Mouse (Mus musculus): ENCODE data around the gene Clp1. TPM values are rescaled to one million over a fixed set of nuclear protein-coding genes. Genes with fewer than 3 reads are reported as not detected.

The Clp1 gene
- polyA plus RNA-seq (2014; fragmentation: Nextera tagmentation; extraction: Ambion mirVana): 57.3 and 57.6 TPM in 2 replicates

- Histone ChIP-seq H3K27ac (replicated peaks; ENCODE audit: low read depth, low read length) (peak within 1 kb of the TSS; percentile 38; the same call in 1 of the 2 replicates), H3K27me3 (ENCODE audit: control insufficient read depth, insufficient read depth, low read length) (no peaks in the 10 kb centered on the region), H3K4me2 (ENCODE audit: low read depth, severe bottlenecking) (peak within 1 kb of the TSS; percentile 85), H3K9me3 (ENCODE audit: control insufficient read depth, low read length) (no peaks in the 10 kb centered on the region), H3K36me3 (ENCODE audit: control insufficient read depth, insufficient read depth, low read length) (peaks cover 5% of the 10 kb centered on the region; the same call in 1 of the 2 replicates), H3K9ac (ENCODE audit: low read length) (peak within 1 kb of the TSS; percentile 61), H3K4me1 (ENCODE audit: control insufficient read depth, insufficient read depth, low read length) (no peaks in the 10 kb centered on the region), H3K4me3 (ENCODE audit: low read depth, low read length) (peak within 1 kb of the TSS; percentile 60)
- ATAC-seq (ENCODE audit: insufficient number of reproducible peaks, low FRiP score, low TSS enrichment, low read depth) (peak; percentile 94), DNase-seq (ENCODE audit: low spot score) (peak; percentile 98)
- WGBS: under 1% methylated on average over 39 of the region's 39 CpGs
Observed at GRCm38 (mm10) chr2:84727172-84727858, at the start of gene Clp1. Clp1 (minus strand) TSS chr2:84727350.

DNA sequence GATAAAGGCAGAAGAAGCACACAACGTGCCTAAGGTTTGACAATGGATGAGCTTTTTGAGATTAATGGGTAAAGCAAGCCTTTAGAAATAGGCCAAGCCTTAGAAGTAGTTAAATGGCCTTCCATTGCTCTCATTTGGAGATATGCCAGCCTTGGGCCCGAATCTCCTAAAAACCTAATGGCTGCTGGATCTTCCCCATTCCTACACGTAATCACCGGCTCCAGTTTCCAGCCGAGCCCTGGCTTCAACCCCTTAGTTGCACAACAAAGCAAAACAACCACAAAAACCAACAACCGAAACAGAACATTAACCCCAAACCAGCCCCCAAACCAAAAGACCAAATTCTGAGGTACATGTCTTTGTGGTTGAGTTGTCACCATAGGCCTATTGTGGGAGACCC lies 48.5 kb upstream of the Clp1 start:
- no peaks in the 10 kb centered on the region for H3K27me3 ChIP-seq (ENCODE audit: control insufficient read depth, insufficient read depth, low read length)
- no peaks in the 10 kb centered on the region for H3K9me3 ChIP-seq (ENCODE audit: control insufficient read depth, low read length)
- 88% methylated on average over 6 of the region's 6 CpGs for WGBS
- no peak overlapping the region for H3K27ac ChIP-seq (replicated peaks; ENCODE audit: low read depth, low read length)
- no peak overlapping the region for H3K9ac ChIP-seq (ENCODE audit: low read length)
- peaks cover 4% of the 10 kb centered on the region; the same call in 1 of the 2 replicates for H3K4me1 ChIP-seq (ENCODE audit: control insufficient read depth, insufficient read depth, low read length)
- no peak overlapping the region for H3K4me2 ChIP-seq (ENCODE audit: low read depth, severe bottlenecking)
- no peak for DNase-seq (ENCODE audit: low spot score)
- no peaks in the 10 kb centered on the region for H3K36me3 ChIP-seq (ENCODE audit: control insufficient read depth, insufficient read depth, low read length)
- no peak for ATAC-seq (ENCODE audit: insufficient number of reproducible peaks, low FRiP score, low TSS enrichment, low read depth)
- no peak overlapping the region for H3K4me3 ChIP-seq (ENCODE audit: low read depth, low read length)

- Histone ChIP-seq H3K27ac (replicated peaks; ENCODE audit: low read depth, low read length) (no peak within 1 kb of the TSS), H3K4me2 (ENCODE audit: low read depth, severe bottlenecking) (peak within 1 kb of the TSS; percentile 33), H3K4me3 (ENCODE audit: low read depth, low read length) (peak within 1 kb of the TSS; percentile 6; the same call in 1 of the 2 replicates), H3K27me3 (ENCODE audit: control insufficient read depth, insufficient read depth, low read length) (no peaks in the 10 kb centered on the region), H3K4me1 (ENCODE audit: control insufficient read depth, insufficient read depth, low read length) (peaks cover 4% of the 10 kb centered on the region; the same call in 1 of the 2 replicates), H3K36me3 (ENCODE audit: control insufficient read depth, insufficient read depth, low read length) (no peaks in the 10 kb centered on the region), H3K9me3 (ENCODE audit: control insufficient read depth, low read length) (no peaks in the 10 kb centered on the region), H3K9ac (ENCODE audit: low read length) (peak within 1 kb of the TSS; percentile 9; the same call in 1 of the 2 replicates)
- DNase-seq (ENCODE audit: low spot score) (no peak), ATAC-seq (ENCODE audit: insufficient number of reproducible peaks, low FRiP score, low TSS enrichment, low read depth) (peak; percentile 36; the same call in 1 of the 2 replicates)
- 67% methylated on average over 9 of the region's 9 CpGs for WGBS
Observed at GRCm38 (mm10) chr2:84775241-84775640, 48.1 kb upstream of the Clp1 start, which contains the start of gene Serping1. Serping1 (minus strand) TSS chr2:84775444.

GRCm38 (mm10) chr2:84774751-84775150 lies 47.6 kb upstream of the Clp1 start:
- peak; percentile 78 for DNase-seq (ENCODE audit: low spot score)
- 2% methylated on average over 14 of the region's 15 CpGs for WGBS
- peak overlapping the region; percentile 9; the same call in 1 of the 2 replicates for H3K9ac ChIP-seq (ENCODE audit: low read length)
- peak; percentile 94 for ATAC-seq (ENCODE audit: insufficient number of reproducible peaks, low FRiP score, low TSS enrichment, low read depth)
- peak overlapping the region; percentile 6; the same call in 1 of the 2 replicates for H3K4me3 ChIP-seq (ENCODE audit: low read depth, low read length)
- H3K4me1 ChIP-seq (ENCODE audit: control insufficient read depth, insufficient read depth, low read length): peaks cover 4% of the 10 kb centered on the region; the same call in 1 of the 2 replicates
- no peaks in the 10 kb centered on the region for H3K36me3 ChIP-seq (ENCODE audit: control insufficient read depth, insufficient read depth, low read length)
- H3K4me2 ChIP-seq (ENCODE audit: low read depth, severe bottlenecking): peak overlapping the region; percentile 33
- H3K27ac ChIP-seq (replicated peaks; ENCODE audit: low read depth, low read length): no peak overlapping the region
- no peaks in the 10 kb centered on the region for H3K9me3 ChIP-seq (ENCODE audit: control insufficient read depth, low read length)
- no peaks in the 10 kb centered on the region for H3K27me3 ChIP-seq (ENCODE audit: control insufficient read depth, insufficient read depth, low read length)

GRCm38 (mm10) chr2:84773195-84773594 lies 46.0 kb upstream of the Clp1 start:
- Histone ChIP-seq H3K4me3 (ENCODE audit: low read depth, low read length) (no peak overlapping the region), H3K27me3 (ENCODE audit: control insufficient read depth, insufficient read depth, low read length) (no peaks in the 10 kb centered on the region), H3K4me1 (ENCODE audit: control insufficient read depth, insufficient read depth, low read length) (peaks cover 4% of the 10 kb centered on the region; the same call in 1 of the 2 replicates), H3K9me3 (ENCODE audit: control insufficient read depth, low read length) (no peaks in the 10 kb centered on the region), H3K36me3 (ENCODE audit: control insufficient read depth, insufficient read depth, low read length) (no peaks in the 10 kb centered on the region), H3K27ac (replicated peaks; ENCODE audit: low read depth, low read length) (no peak overlapping the region), H3K9ac (ENCODE audit: low read length) (no peak overlapping the region), H3K4me2 (ENCODE audit: low read depth, severe bottlenecking) (no peak overlapping the region)
- DNase-seq (ENCODE audit: low spot score): no peak
- WGBS: 77% methylated on average over 5 of the region's 5 CpGs
- ATAC-seq (ENCODE audit: insufficient number of reproducible peaks, low FRiP score, low TSS enrichment, low read depth): no peak

DNA sequence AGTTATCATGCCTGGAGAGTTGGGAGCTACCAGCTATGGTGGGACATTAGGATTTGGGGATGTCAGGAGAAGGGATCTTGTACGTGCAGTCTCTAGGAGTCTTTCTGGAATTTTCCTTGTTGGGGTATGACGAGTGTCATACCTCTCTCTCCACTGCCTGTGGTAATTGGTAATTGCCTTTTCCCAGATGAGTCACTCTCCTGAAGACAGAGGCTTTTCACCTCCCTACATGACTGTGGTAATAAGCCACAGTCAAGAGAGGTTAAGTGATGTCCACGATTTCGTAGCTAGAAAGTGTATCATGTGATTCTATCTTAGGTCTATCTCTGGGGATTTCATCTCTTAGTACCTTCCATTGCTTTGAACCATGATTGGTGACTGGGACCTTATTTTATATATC lies 45.3 kb upstream of the Clp1 start:
- H3K9me3 ChIP-seq (ENCODE audit: control insufficient read depth, low read length): no peaks in the 10 kb centered on the region
- DNase-seq (ENCODE audit: low spot score): no peak
- ATAC-seq (ENCODE audit: insufficient number of reproducible peaks, low FRiP score, low TSS enrichment, low read depth): no peak
- H3K4me3 ChIP-seq (ENCODE audit: low read depth, low read length): no peak overlapping the region
- H3K36me3 ChIP-seq (ENCODE audit: control insufficient read depth, insufficient read depth, low read length): no peaks in the 10 kb centered on the region
- WGBS: 88% methylated on average over 4 of the region's 4 CpGs
- H3K9ac ChIP-seq (ENCODE audit: low read length): no peak overlapping the region
- no peak overlapping the region for H3K4me2 ChIP-seq (ENCODE audit: low read depth, severe bottlenecking)
- H3K27me3 ChIP-seq (ENCODE audit: control insufficient read depth, insufficient read depth, low read length): no peaks in the 10 kb centered on the region
- H3K27ac ChIP-seq (replicated peaks; ENCODE audit: low read depth, low read length): no peak overlapping the region
- peaks cover 4% of the 10 kb centered on the region; the same call in 1 of the 2 replicates for H3K4me1 ChIP-seq (ENCODE audit: control insufficient read depth, insufficient read depth, low read length)

DNA sequence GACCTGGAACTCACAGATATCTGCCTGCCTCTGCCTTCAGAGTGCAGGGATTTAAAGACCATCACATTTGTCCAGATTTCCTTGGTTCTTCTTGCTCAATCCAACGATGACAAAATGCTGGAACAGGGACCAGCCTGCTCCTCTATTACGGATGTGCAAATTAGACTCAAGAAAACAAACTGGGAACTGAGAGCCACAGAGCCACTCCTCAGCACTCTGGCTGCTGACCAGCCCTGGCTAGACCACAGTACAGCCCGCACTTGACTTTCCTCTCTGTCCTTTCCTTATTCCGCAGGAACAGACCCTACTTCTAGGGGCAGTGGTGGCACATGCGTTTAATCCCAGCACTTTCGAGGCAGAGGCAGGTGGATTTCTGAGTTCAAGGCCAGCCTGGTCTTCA lies 43.4 kb upstream of the Clp1 start:
- Histone ChIP-seq H3K4me3 (ENCODE audit: low read depth, low read length) (no peak overlapping the region), H3K36me3 (ENCODE audit: control insufficient read depth, insufficient read depth, low read length) (no peaks in the 10 kb centered on the region), H3K9ac (ENCODE audit: low read length) (no peak overlapping the region), H3K27me3 (ENCODE audit: control insufficient read depth, insufficient read depth, low read length) (no peaks in the 10 kb centered on the region), H3K9me3 (ENCODE audit: control insufficient read depth, low read length) (no peaks in the 10 kb centered on the region), H3K4me1 (ENCODE audit: control insufficient read depth, insufficient read depth, low read length) (peaks cover 4% of the 10 kb centered on the region; the same call in 1 of the 2 replicates), H3K4me2 (ENCODE audit: low read depth, severe bottlenecking) (no peak overlapping the region), H3K27ac (replicated peaks; ENCODE audit: low read depth, low read length) (no peak overlapping the region)
- ATAC-seq (ENCODE audit: insufficient number of reproducible peaks, low FRiP score, low TSS enrichment, low read depth) (no peak), DNase-seq (ENCODE audit: low spot score) (no peak)
- 79% methylated on average over 6 of the region's 6 CpGs for WGBS

DNA sequence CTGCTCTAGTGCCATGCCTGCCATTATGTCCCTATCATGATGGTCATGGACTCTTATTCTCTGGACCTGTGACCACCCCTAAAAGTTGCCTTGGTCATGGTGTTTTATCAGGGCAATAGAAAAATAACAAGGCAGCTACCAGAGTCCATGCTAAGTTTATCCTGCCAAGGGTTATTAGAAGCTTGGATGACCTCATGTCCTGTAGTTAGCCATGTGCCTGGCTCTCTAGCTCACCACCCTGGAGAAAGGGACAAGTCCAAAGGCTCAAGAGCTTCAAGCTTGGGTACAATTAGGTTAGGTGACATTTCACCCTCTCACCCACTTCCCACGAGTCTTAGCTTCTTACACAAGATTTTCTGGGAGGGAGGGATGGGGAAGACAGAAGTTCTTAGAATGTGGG lies 35.7 kb upstream of the Clp1 start:
- Histone ChIP-seq H3K9me3 (ENCODE audit: control insufficient read depth, low read length) (no peaks in the 10 kb centered on the region), H3K9ac (ENCODE audit: low read length) (no peak overlapping the region), H3K4me3 (ENCODE audit: low read depth, low read length) (no peak overlapping the region), H3K4me1 (ENCODE audit: control insufficient read depth, insufficient read depth, low read length) (no peaks in the 10 kb centered on the region), H3K4me2 (ENCODE audit: low read depth, severe bottlenecking) (no peak overlapping the region), H3K27ac (replicated peaks; ENCODE audit: low read depth, low read length) (no peak overlapping the region), H3K27me3 (ENCODE audit: control insufficient read depth, insufficient read depth, low read length) (no peaks in the 10 kb centered on the region), H3K36me3 (ENCODE audit: control insufficient read depth, insufficient read depth, low read length) (no peaks in the 10 kb centered on the region)
- 56% methylated on average over 1 of the region's 1 CpGs for WGBS
- ATAC-seq (ENCODE audit: insufficient number of reproducible peaks, low FRiP score, low TSS enrichment, low read depth): no peak
- no peak for DNase-seq (ENCODE audit: low spot score)
